Mouse (Mus musculus): Measurements from ENCODE around the gene Sertad3. TPM values are rescaled to one million over a fixed set of nuclear protein-coding genes. Genes with fewer than 3 reads are reported as not detected.

Gene Sertad3
- total and polyA plus RNA-seq, 3 experiments = 2.0 to 6.7 TPM; not detected in 1

DNA sequence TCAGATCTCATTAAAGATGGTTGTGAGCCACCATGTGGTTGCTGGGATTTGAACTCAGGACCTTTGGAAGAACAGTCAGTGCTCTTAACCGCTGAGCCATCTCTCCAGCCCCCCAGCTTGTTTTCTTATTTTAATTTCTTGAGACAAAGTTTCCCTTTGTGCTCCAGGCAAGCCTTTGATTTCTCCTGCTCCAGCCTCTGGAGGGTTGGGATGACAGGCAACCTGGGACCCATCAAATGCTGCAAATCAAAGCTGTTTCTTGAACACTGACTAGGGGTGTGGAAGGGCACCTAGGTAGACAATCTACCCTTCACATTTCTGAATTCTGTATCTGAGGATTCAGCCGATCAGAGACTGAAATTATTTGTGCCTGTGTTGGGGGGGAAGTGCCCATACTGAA lies 37.2 kb downstream of the Sertad3 start:
- no peak for TF ChIP-seq NELFE (IDR thresholded peaks at IDR 0.05; ENCODE audit: low read depth, low read length)
- TF ChIP-seq ZNF384 (IDR thresholded peaks at IDR 0.05; ENCODE audit: low read depth, low read length) = no peak
- TF ChIP-seq POLR2AphosphoS5 (IDR thresholded peaks at IDR 0.05; ENCODE audit: borderline replicate concordance, low read depth, low read length) = no peak
- TF ChIP-seq ELF1 (IDR thresholded peaks at IDR 0.05; ENCODE audit: low read depth, low read length) = no peak
- no peak for TF ChIP-seq TCF12 (IDR thresholded peaks at IDR 0.05; ENCODE audit: low read depth, low read length)
- TF ChIP-seq CHD2 (IDR thresholded peaks at IDR 0.05; ENCODE audit: low read length) = no peak
- no peak for TF ChIP-seq RCOR1 (IDR thresholded peaks at IDR 0.05; ENCODE audit: low read depth, low read length)
- TF ChIP-seq MAFK (IDR thresholded peaks at IDR 0.05; ENCODE audit: borderline replicate concordance, low read depth, low read length) = no peak
- TF ChIP-seq GATA1 (IDR thresholded peaks at IDR 0.05; ENCODE audit: low read depth, low read length) = no peak
- no peak for TF ChIP-seq USF2 (IDR thresholded peaks at IDR 0.05; ENCODE audit: borderline replicate concordance in 1 of 2, insufficient read depth in 1 of 2, low read depth in 1 of 2, low read length in 2 of 2)
- no peak for TF ChIP-seq MXI1 (IDR thresholded peaks at IDR 0.05; ENCODE audit: low read depth, low read length)
- TF ChIP-seq SMC3 (IDR thresholded peaks at IDR 0.05; ENCODE audit: low read depth, low read length) = no peak
- no peak for TF ChIP-seq E2F4 (IDR thresholded peaks at IDR 0.05; ENCODE audit: borderline replicate concordance, low read depth, low read length)
- no peak for TF ChIP-seq ZC3H11A (IDR thresholded peaks at IDR 0.05; ENCODE audit: low read depth, low read length)
- no peak for TF ChIP-seq RAD21 (IDR thresholded peaks at IDR 0.05; ENCODE audit: low read depth, low read length)
- Histone ChIP-seq H3K36me3 (ENCODE audit: control insufficient read depth in 1 of 2, insufficient read depth in 2 of 2, low read length in 2 of 2) (peaks cover 0 to 9% of the 10 kb centered on the region in 2 experiments; a peak in 2 of 4 replicates), H3K4me1 (ENCODE audit: control insufficient read depth in 1 of 2, insufficient read depth in 2 of 2, low read length in 2 of 2) (peaks cover 3 to 6% of the 10 kb centered on the region in 2 experiments; a peak in 3 of 4 replicates), H3K9me3 (replicated peaks; ENCODE audit: insufficient read depth, low read length) (no peaks in the 10 kb centered on the region), H3K27me3 (ENCODE audit: control insufficient read depth in 1 of 2, insufficient read depth in 2 of 2, low read length in 2 of 2) (no peaks in the 10 kb centered on the region), H3K79me2 (ENCODE audit: control insufficient read depth, insufficient read depth, low read length, poor library complexity) (no peaks in the 10 kb centered on the region; the same call in 1 of the 2 replicates), H3K9ac (ENCODE audit: control insufficient read depth, low read depth, low read length, poor library complexity, severe bottlenecking) (no peak overlapping the region), H3K4me3 (ENCODE audit: control insufficient read depth in 1 of 2, insufficient read depth in 1 of 2, low read depth in 2 of 2, low read length in 2 of 2) (no peak overlapping the region), H3K27ac (ENCODE audit: control insufficient read depth, low read depth, low read length) (no peak overlapping the region)
- no peak for DNase-seq (ENCODE audit: low read depth, low spot score)

DNA sequence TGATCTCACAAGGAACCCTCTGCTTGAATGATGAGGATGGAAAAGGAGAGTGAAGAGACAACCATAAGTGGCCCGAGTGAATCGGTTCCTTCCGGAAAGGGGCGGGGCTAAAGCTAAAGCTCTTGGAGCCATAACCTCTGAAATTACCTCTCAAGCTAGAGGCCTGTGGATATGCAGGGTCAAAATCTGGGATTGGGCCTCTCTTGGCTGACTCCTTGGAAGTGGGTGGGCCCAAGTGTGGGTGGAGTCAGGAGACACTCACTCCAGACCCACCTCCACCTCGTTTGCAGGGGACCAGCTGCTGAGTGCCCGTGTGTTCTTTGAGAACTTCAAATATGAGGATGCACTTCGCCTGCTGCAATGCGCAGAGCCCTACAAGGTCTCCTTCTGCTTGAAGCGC lies 41.4 kb downstream of the Sertad3 start:
- Histone ChIP-seq H3K9me3 (replicated peaks; ENCODE audit: insufficient read depth, low read length) (no peaks in the 10 kb centered on the region), H3K36me3 (ENCODE audit: control insufficient read depth in 1 of 2, insufficient read depth in 2 of 2, low read length in 2 of 2) (no peaks in the 10 kb centered on the region), H3K79me2 (ENCODE audit: control insufficient read depth, insufficient read depth, low read length, poor library complexity) (no peaks in the 10 kb centered on the region), H3K4me3 (ENCODE audit: control insufficient read depth in 1 of 2, insufficient read depth in 1 of 2, low read depth in 2 of 2, low read length in 2 of 2) (no peak overlapping the region), H3K9ac (ENCODE audit: control insufficient read depth, low read depth, low read length, poor library complexity, severe bottlenecking) (no peak overlapping the region), H3K27ac (ENCODE audit: control insufficient read depth, low read depth, low read length) (no peak overlapping the region), H3K27me3 (ENCODE audit: control insufficient read depth in 1 of 2, insufficient read depth in 2 of 2, low read length in 2 of 2) (no peaks in the 10 kb centered on the region), H3K4me1 (ENCODE audit: control insufficient read depth in 1 of 2, insufficient read depth in 2 of 2, low read length in 2 of 2) (no peaks in the 10 kb centered on the region)
- no peak for DNase-seq (ENCODE audit: low read depth, low spot score)
- no peak for TF ChIP-seq MYC (IDR thresholded peaks at IDR 0.05; ENCODE audit: low read depth, low read length)
- no peak for TF ChIP-seq SIN3A (IDR thresholded peaks at IDR 0.05; ENCODE audit: low read length)
- TF ChIP-seq EP300 (IDR thresholded peaks at IDR 0.05; ENCODE audit: low read depth in 1 of 2, low read length in 2 of 2) = no peak
- no peak for TF ChIP-seq POLR2AphosphoS5 (IDR thresholded peaks at IDR 0.05; ENCODE audit: borderline replicate concordance, low read depth, low read length)
- no peak for TF ChIP-seq MEF2A (IDR thresholded peaks at IDR 0.05; ENCODE audit: extremely low read depth, insufficient replicate concordance, low read depth, low read length, poor library complexity, severe bottlenecking)
- no peak for TF ChIP-seq POLR2AphosphoS2 (IDR thresholded peaks at IDR 0.05; ENCODE audit: low read length)
- TF ChIP-seq USF2 (IDR thresholded peaks at IDR 0.05; ENCODE audit: borderline replicate concordance in 1 of 2, insufficient read depth in 1 of 2, low read depth in 1 of 2, low read length in 2 of 2) = no peak
- no peak for TF ChIP-seq ZC3H11A (IDR thresholded peaks at IDR 0.05; ENCODE audit: low read depth, low read length)
- no peak for TF ChIP-seq RCOR1 (IDR thresholded peaks at IDR 0.05; ENCODE audit: low read depth, low read length)
- TF ChIP-seq ZNF384 (IDR thresholded peaks at IDR 0.05; ENCODE audit: low read depth, low read length) = no peak
- TF ChIP-seq NELFE (IDR thresholded peaks at IDR 0.05; ENCODE audit: low read depth, low read length) = no peak
- no peak for TF ChIP-seq RAD21 (IDR thresholded peaks at IDR 0.05; ENCODE audit: low read depth, low read length)
- TF ChIP-seq TCF12 (IDR thresholded peaks at IDR 0.05; ENCODE audit: low read depth, low read length) = no peak
- TF ChIP-seq MAZ (IDR thresholded peaks at IDR 0.05; ENCODE audit: low read depth, low read length) = no peak
